Mouse (Mus musculus): ENCODE data around the gene Ptprd. TPM values are rescaled to one million over a fixed set of nuclear protein-coding genes. Genes with fewer than 3 reads are reported as not detected.

The Ptprd gene
- polyA plus RNA-seq, 1 experiment from 2014 or later = 21.0 TPM

GRCm38 (mm10) chr4:76021670-76022069 is 2190.1 kb downstream of the Ptprd start:
- Histone ChIP-seq H3K27me3 (ENCODE audit: control insufficient read depth, insufficient read depth, low read length) (no peaks in the 10 kb centered on the region), H3K9me3 (ENCODE audit: control insufficient read depth, low read length) (no peaks in the 10 kb centered on the region), H3K9ac (ENCODE audit: low read length) (no peak overlapping the region), H3K4me3 (ENCODE audit: low read depth, low read length) (no peak overlapping the region), H3K36me3 (ENCODE audit: control insufficient read depth, insufficient read depth, low read length) (no peaks in the 10 kb centered on the region), H3K4me2 (ENCODE audit: low read depth, severe bottlenecking) (no peak overlapping the region), H3K4me1 (ENCODE audit: control insufficient read depth, insufficient read depth, low read length) (no peaks in the 10 kb centered on the region), H3K27ac (replicated peaks; ENCODE audit: low read depth, low read length) (no peak overlapping the region)
- DNase-seq (ENCODE audit: low spot score) (no peak), ATAC-seq (ENCODE audit: insufficient number of reproducible peaks, low FRiP score, low TSS enrichment, low read depth) (no peak)
- 12% methylated on average over 4 of the region's 4 CpGs for WGBS

GRCm38 (mm10) chr4:76015026-76015425 is 2196.7 kb downstream of the Ptprd start:
- Histone ChIP-seq H3K9me3 (ENCODE audit: control insufficient read depth, low read length) (no peaks in the 10 kb centered on the region), H3K4me3 (ENCODE audit: low read depth, low read length) (no peak overlapping the region), H3K4me2 (ENCODE audit: low read depth, severe bottlenecking) (no peak overlapping the region), H3K4me1 (ENCODE audit: control insufficient read depth, insufficient read depth, low read length) (no peaks in the 10 kb centered on the region), H3K36me3 (ENCODE audit: control insufficient read depth, insufficient read depth, low read length) (no peaks in the 10 kb centered on the region), H3K27ac (replicated peaks; ENCODE audit: low read depth, low read length) (no peak overlapping the region), H3K27me3 (ENCODE audit: control insufficient read depth, insufficient read depth, low read length) (no peaks in the 10 kb centered on the region), H3K9ac (ENCODE audit: low read length) (no peak overlapping the region)
- ATAC-seq (ENCODE audit: insufficient number of reproducible peaks, low FRiP score, low TSS enrichment, low read depth) (no peak), DNase-seq (ENCODE audit: low spot score) (no peak)
- 92% methylated on average over 3 of the region's 3 CpGs for WGBS

DNA sequence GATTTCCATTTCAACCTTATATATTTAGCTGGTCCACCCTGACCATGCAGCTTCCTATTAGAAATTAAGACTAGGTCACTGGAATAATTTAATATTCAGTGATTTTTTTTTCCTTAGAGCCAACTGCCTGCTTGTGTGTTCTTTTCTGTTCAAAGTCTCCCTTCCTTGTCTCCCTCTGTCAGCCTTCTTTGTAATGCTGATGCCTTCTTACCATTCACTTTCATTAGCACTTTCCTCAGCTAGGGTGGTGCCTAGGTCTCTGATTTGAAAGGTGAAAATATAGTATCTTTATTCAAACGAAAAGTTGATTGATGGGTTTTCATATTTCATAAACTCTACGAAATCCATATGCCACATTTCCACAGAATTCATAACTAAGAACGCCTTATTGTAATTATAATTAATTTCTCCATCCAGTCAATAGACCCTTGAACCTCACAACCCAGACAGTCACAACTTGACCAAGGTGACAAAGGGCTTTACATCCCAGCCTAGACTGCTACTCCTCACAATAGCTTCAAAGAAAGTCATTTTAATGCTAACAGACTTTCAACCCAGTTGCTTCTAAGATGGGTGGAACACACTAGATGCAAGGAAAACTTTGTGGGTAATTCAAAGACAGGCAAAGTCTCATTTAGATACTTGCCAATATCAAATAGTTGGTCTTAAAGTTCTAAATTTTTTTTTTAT is 2197.5 kb downstream of the Ptprd start:
- H3K36me3 ChIP-seq (ENCODE audit: control insufficient read depth, insufficient read depth, low read length) = no peaks in the 10 kb centered on the region
- H3K4me2 ChIP-seq (ENCODE audit: low read depth, severe bottlenecking) = no peak overlapping the region
- H3K4me1 ChIP-seq (ENCODE audit: control insufficient read depth, insufficient read depth, low read length) = no peaks in the 10 kb centered on the region
- no peaks in the 10 kb centered on the region for H3K9me3 ChIP-seq (ENCODE audit: control insufficient read depth, low read length)
- no peak for DNase-seq (ENCODE audit: low spot score)
- ATAC-seq (ENCODE audit: insufficient number of reproducible peaks, low FRiP score, low TSS enrichment, low read depth) = no peak
- 43% methylated on average over 3 of the region's 3 CpGs for WGBS
- no peaks in the 10 kb centered on the region for H3K27me3 ChIP-seq (ENCODE audit: control insufficient read depth, insufficient read depth, low read length)
- no peak overlapping the region for H3K4me3 ChIP-seq (ENCODE audit: low read depth, low read length)
- H3K27ac ChIP-seq (replicated peaks; ENCODE audit: low read depth, low read length) = no peak overlapping the region
- no peak overlapping the region for H3K9ac ChIP-seq (ENCODE audit: low read length)

- WGBS = 95% methylated on average over 4 of the region's 4 CpGs
- Histone ChIP-seq H3K4me1 (ENCODE audit: control insufficient read depth, insufficient read depth, low read length) (no peaks in the 10 kb centered on the region), H3K9ac (ENCODE audit: low read length) (no peak overlapping the region), H3K9me3 (ENCODE audit: control insufficient read depth, low read length) (no peaks in the 10 kb centered on the region), H3K27me3 (ENCODE audit: control insufficient read depth, insufficient read depth, low read length) (no peaks in the 10 kb centered on the region), H3K36me3 (ENCODE audit: control insufficient read depth, insufficient read depth, low read length) (no peaks in the 10 kb centered on the region), H3K4me3 (ENCODE audit: low read depth, low read length) (no peak overlapping the region), H3K27ac (replicated peaks; ENCODE audit: low read depth, low read length) (no peak overlapping the region), H3K4me2 (ENCODE audit: low read depth, severe bottlenecking) (no peak overlapping the region)
- DNase-seq (ENCODE audit: low spot score) (no peak), ATAC-seq (ENCODE audit: insufficient number of reproducible peaks, low FRiP score, low TSS enrichment, low read depth) (no peak)
Observed at GRCm38 (mm10) chr4:76008580-76008979, 2203.2 kb downstream of the Ptprd start.

DNA sequence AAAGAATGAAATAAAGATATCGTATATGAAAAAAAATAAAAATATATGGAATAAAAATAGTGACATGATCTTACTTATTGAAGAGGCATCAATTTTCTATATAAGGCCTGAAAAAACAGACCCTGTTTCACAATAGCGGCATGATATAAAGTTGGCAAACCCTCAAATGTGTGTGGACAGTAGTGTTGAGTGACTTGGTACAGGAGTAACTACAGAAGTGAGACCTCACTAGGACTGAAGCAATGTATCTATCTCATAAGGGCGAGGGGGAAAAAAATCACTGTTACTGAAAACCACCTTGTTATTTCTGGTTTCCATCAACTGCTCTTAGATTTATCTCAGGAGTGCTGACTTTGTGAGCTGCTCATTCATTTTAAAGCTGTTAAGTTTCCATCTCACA is 2204.5 kb downstream of the Ptprd start:
- Histone ChIP-seq H3K9ac (ENCODE audit: low read length) (no peak overlapping the region), H3K36me3 (ENCODE audit: control insufficient read depth, insufficient read depth, low read length) (no peaks in the 10 kb centered on the region; the same call in 1 of the 2 replicates), H3K4me3 (ENCODE audit: low read depth, low read length) (no peak overlapping the region), H3K4me1 (ENCODE audit: control insufficient read depth, insufficient read depth, low read length) (no peaks in the 10 kb centered on the region), H3K4me2 (ENCODE audit: low read depth, severe bottlenecking) (no peak overlapping the region), H3K27ac (replicated peaks; ENCODE audit: low read depth, low read length) (no peak overlapping the region), H3K27me3 (ENCODE audit: control insufficient read depth, insufficient read depth, low read length) (no peaks in the 10 kb centered on the region), H3K9me3 (ENCODE audit: control insufficient read depth, low read length) (no peaks in the 10 kb centered on the region)
- ATAC-seq (ENCODE audit: insufficient number of reproducible peaks, low FRiP score, low TSS enrichment, low read depth) (no peak), DNase-seq (ENCODE audit: low spot score) (no peak)
- 80% methylated on average over 3 of the region's 3 CpGs for WGBS

- no peak overlapping the region for H3K9ac ChIP-seq (ENCODE audit: low read length)
- DNase-seq (ENCODE audit: low spot score) = no peak
- ATAC-seq (ENCODE audit: insufficient number of reproducible peaks, low FRiP score, low TSS enrichment, low read depth) = no peak
- no peak overlapping the region for H3K4me3 ChIP-seq (ENCODE audit: low read depth, low read length)
- no peak overlapping the region for H3K4me2 ChIP-seq (ENCODE audit: low read depth, severe bottlenecking)
- no peaks in the 10 kb centered on the region for H3K27me3 ChIP-seq (ENCODE audit: control insufficient read depth, insufficient read depth, low read length)
- WGBS = 44% methylated on average over 3 of the region's 3 CpGs
- H3K27ac ChIP-seq (replicated peaks; ENCODE audit: low read depth, low read length) = no peak overlapping the region
- H3K36me3 ChIP-seq (ENCODE audit: control insufficient read depth, insufficient read depth, low read length) = no peaks in the 10 kb centered on the region; the same call in 1 of the 2 replicates
- H3K4me1 ChIP-seq (ENCODE audit: control insufficient read depth, insufficient read depth, low read length) = no peaks in the 10 kb centered on the region
- H3K9me3 ChIP-seq (ENCODE audit: control insufficient read depth, low read length) = no peaks in the 10 kb centered on the region
Observed at GRCm38 (mm10) chr4:76006717-76007116, 2205.0 kb downstream of the Ptprd start.

GRCm38 (mm10) chr4:76004161-76004560 is 2207.6 kb downstream of the Ptprd start:
- H3K4me3 ChIP-seq (ENCODE audit: low read depth, low read length) = no peak overlapping the region
- H3K36me3 ChIP-seq (ENCODE audit: control insufficient read depth, insufficient read depth, low read length) = no peaks in the 10 kb centered on the region; the same call in 1 of the 2 replicates
- H3K27me3 ChIP-seq (ENCODE audit: control insufficient read depth, insufficient read depth, low read length) = no peaks in the 10 kb centered on the region
- no peak overlapping the region for H3K27ac ChIP-seq (replicated peaks; ENCODE audit: low read depth, low read length)
- no peaks in the 10 kb centered on the region for H3K9me3 ChIP-seq (ENCODE audit: control insufficient read depth, low read length)
- no peaks in the 10 kb centered on the region for H3K4me1 ChIP-seq (ENCODE audit: control insufficient read depth, insufficient read depth, low read length)
- ATAC-seq (ENCODE audit: insufficient number of reproducible peaks, low FRiP score, low TSS enrichment, low read depth) (no peak), DNase-seq (ENCODE audit: low spot score) (no peak)
- no peak overlapping the region for H3K9ac ChIP-seq (ENCODE audit: low read length)
- H3K4me2 ChIP-seq (ENCODE audit: low read depth, severe bottlenecking) = no peak overlapping the region
- 88% methylated on average over 2 of the region's 2 CpGs for WGBS

GRCm38 (mm10) chr4:76000258-76000657 is 2211.5 kb downstream of the Ptprd start:
- Histone ChIP-seq H3K9me3 (ENCODE audit: control insufficient read depth, low read length) (no peaks in the 10 kb centered on the region), H3K4me1 (ENCODE audit: control insufficient read depth, insufficient read depth, low read length) (0 out of 2 replicates have a peak, but pooled peaks cover 3% of the 10 kb centered on the region), H3K27me3 (ENCODE audit: control insufficient read depth, insufficient read depth, low read length) (no peaks in the 10 kb centered on the region), H3K36me3 (ENCODE audit: control insufficient read depth, insufficient read depth, low read length) (no peaks in the 10 kb centered on the region; the same call in 1 of the 2 replicates), H3K4me3 (ENCODE audit: low read depth, low read length) (no peak overlapping the region), H3K27ac (replicated peaks; ENCODE audit: low read depth, low read length) (no peak overlapping the region), H3K9ac (ENCODE audit: low read length) (no peak overlapping the region), H3K4me2 (ENCODE audit: low read depth, severe bottlenecking) (no peak overlapping the region)
- DNase-seq (ENCODE audit: low spot score) (no peak), ATAC-seq (ENCODE audit: insufficient number of reproducible peaks, low FRiP score, low TSS enrichment, low read depth) (no peak)
- 82% methylated on average over 2 of the region's 2 CpGs for WGBS

DNA sequence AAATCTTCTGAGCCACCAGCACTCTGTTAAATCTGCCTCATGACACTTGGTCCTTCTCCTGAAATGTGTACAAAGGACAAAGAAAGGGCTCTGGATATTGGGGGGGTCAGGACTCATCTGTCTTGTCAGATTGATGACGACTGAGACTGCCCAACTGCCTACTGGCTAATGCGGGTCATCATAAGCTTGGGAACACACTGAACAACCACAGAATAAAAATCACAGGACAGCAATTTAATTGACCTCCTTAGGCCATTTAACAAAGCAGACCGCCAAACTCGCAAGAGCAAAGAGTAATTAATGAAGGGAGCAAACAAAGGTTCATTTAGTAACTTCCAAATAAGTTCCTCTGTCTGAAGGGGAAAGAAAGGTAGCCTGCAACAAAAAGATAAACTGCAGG is 2215.9 kb downstream of the Ptprd start:
- Histone ChIP-seq H3K27ac (replicated peaks; ENCODE audit: low read depth, low read length) (no peak overlapping the region), H3K4me1 (ENCODE audit: control insufficient read depth, insufficient read depth, low read length) (0 out of 2 replicates have a peak, but pooled peaks cover 3% of the 10 kb centered on the region), H3K27me3 (ENCODE audit: control insufficient read depth, insufficient read depth, low read length) (no peaks in the 10 kb centered on the region), H3K9ac (ENCODE audit: low read length) (no peak overlapping the region), H3K4me3 (ENCODE audit: low read depth, low read length) (no peak overlapping the region), H3K36me3 (ENCODE audit: control insufficient read depth, insufficient read depth, low read length) (no peaks in the 10 kb centered on the region), H3K9me3 (ENCODE audit: control insufficient read depth, low read length) (no peaks in the 10 kb centered on the region), H3K4me2 (ENCODE audit: low read depth, severe bottlenecking) (no peak overlapping the region)
- DNase-seq (ENCODE audit: low spot score) (no peak), ATAC-seq (ENCODE audit: insufficient number of reproducible peaks, low FRiP score, low TSS enrichment, low read depth) (no peak)
- 67% methylated on average over 4 of the region's 4 CpGs for WGBS
